Mouse (Mus musculus) stomach, embryonic 16.5 days (tissue): ENCODE data around the gene Oxtr. TPM values are rescaled to one million over a fixed set of nuclear protein-coding genes. Genes with fewer than 3 reads are reported as not detected.

Experiments
- ATAC-seq: fragments of 200-750 bp; cut with Nextera tagmentation; 2 replicates; pipeline ENCODE4 v1.8.0; 2017; ENCODE audit warnings: moderate number of reproducible peaks, moderate TSS enrichment; ENCODE audit not compliant: insufficient read depth, low FRiP score
- H3K27ac ChIP-seq: fragments of 300-500 bp; sonication (generic); 2 replicates; pipeline ENCODE4 v1.5.1; 2014; ENCODE audit warnings: low read length
- H3K27me3 ChIP-seq: fragments of 300-500 bp; sonication (generic); 2 replicates; pipeline ENCODE4 v1.6.1; 2014; ENCODE audit warnings: low read length, control low read depth, mixed read lengths; ENCODE audit not compliant: control insufficient read depth, insufficient read depth
- H3K36me3 ChIP-seq: fragments of 300-500 bp; sonication (generic); 2 replicates; pipeline ENCODE4 v1.6.1; 2014; ENCODE audit warnings: low read length; ENCODE audit not compliant: control insufficient read depth, insufficient read depth
- H3K4me1 ChIP-seq: fragments of 300-500 bp; sonication (generic); 2 replicates; pipeline ENCODE4 v1.6.1; 2014; ENCODE audit warnings: low read length, control low read depth, mixed read lengths; ENCODE audit not compliant: control insufficient read depth, insufficient read depth
- H3K4me2 ChIP-seq: fragments of 300-500 bp; sonication (generic); 2 replicates; pipeline ENCODE4 v1.6.1; 2014; ENCODE audit warnings: low read depth, low read length, mixed read lengths
- H3K4me3 ChIP-seq: fragments of 300-500 bp; sonication (generic); replicated peaks from 2 replicates; pipeline ENCODE4 v1.5.1; 2014; ENCODE audit warnings: mild to moderate bottlenecking, low read length
- H3K9ac ChIP-seq: fragments of 300-500 bp; sonication (generic); 2 replicates; pipeline ENCODE4 v1.6.1; 2014; ENCODE audit warnings: low read length
- H3K9me3 ChIP-seq: fragments of 300-500 bp; sonication (generic); replicated peaks from 2 replicates; pipeline ENCODE4 v1.6.1; 2016; ENCODE audit warnings: low read length, control low read depth; ENCODE audit not compliant: control insufficient read depth
- WGBS: fragments of 180-500 bp; shearing (Covaris S2); extraction: QIAGEN DNeasy Blood & Tissue Kit; methylation state at CpG from one replicate; pipeline ENCODE4 v1.1.7; 2014; 5-methylcytosine and 5-hydroxymethylcytosine counted together
- polyA plus RNA-seq: library from polyadenylated mRNA; unstranded; fragments of >200 nt; fragmentation: Nextera tagmentation; extraction: Ambion mirVana; gene quantifications from 2 replicates; pipeline ENCODE4 v1.2.1, GENCODE M21; 2015

Oxtr gene
- polyA plus RNA-seq, 1 experiment from 2014 or later: 0.35 TPM

DNA sequence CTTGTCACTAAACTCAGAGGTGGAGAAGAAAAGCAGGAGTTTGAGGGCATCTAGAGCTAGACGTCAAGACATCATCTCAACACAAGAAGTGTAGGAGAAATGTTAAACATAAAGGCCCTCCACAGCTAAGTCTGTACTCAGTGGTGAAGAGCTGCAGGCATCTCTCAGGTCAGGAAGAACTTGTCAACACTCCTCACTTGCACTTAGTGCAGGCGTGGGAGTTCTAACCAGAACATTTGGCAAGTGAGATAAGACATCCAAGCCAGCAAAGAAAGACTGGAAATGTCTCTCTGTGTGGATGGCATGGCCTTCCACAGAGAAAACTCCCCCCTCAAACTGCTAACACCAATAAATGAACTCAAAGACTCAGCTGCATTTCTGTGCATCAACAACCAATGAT lies 17.9 kb upstream of the Oxtr start:
- Histone ChIP-seq H3K36me3 (no peaks in the 10 kb centered on the region), H3K9me3 (no peaks in the 10 kb centered on the region), H3K4me1 (no peaks in the 10 kb centered on the region), H3K4me3 (no peak overlapping the region), H3K27me3 (no peaks in the 10 kb centered on the region), H3K4me2 (no peak overlapping the region), H3K27ac (no peak overlapping the region), H3K9ac (no peak overlapping the region)
- WGBS: 46% methylated on average over 2 of the region's 2 CpGs
- ATAC-seq: no peak

DNA sequence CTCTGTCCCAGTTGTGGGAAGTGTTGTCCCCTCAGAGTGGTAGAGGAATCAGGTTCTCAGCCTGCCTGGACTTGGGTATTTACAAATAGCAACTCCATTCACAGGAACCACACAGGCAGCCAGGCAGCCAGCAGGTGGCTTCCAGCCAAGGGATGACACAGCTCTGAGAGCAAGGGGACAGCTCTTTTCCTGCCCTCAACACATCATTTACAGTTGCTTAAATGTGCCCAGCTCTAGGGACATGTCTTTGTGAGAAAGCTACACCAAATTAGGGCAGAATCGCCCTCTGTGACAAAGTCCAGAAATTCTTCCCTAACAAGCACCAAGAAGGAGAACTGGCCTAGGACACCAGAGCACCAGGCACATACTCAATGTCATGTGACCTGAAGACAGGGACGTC lies 11.4 kb upstream of the Oxtr start:
- Histone ChIP-seq H3K4me2 (no peak overlapping the region), H3K9me3 (no peaks in the 10 kb centered on the region), H3K9ac (no peak overlapping the region), H3K27me3 (no peaks in the 10 kb centered on the region), H3K4me1 (no peaks in the 10 kb centered on the region), H3K27ac (no peak overlapping the region), H3K36me3 (no peaks in the 10 kb centered on the region), H3K4me3 (no peak overlapping the region)
- WGBS: 64% methylated on average over 2 of the region's 2 CpGs
- no peak for ATAC-seq

DNA sequence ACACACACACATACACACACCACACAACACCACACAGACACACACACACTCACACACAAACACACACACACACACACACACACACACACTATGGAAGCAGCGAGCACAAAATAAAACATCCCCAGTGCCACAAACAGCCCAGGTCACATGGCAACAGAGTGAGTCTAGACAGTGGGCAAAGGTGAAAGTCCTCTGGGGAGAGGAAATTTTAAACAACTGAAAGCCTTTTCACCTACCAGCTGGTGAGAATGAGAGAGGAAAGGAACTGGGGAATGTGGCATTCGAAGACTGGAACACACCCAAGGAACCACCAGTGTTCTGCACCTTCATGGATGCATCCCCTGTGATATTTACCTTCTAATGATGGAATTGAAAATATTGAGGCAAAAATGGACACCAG lies 9.7 kb upstream of the Oxtr start:
- Histone ChIP-seq H3K4me1 (0 out of 2 replicates have a peak, but pooled peaks cover 5% of the 10 kb centered on the region), H3K36me3 (no peaks in the 10 kb centered on the region), H3K4me3 (no peak overlapping the region), H3K9ac (no peak overlapping the region), H3K27ac (no peak overlapping the region), H3K9me3 (no peaks in the 10 kb centered on the region), H3K27me3 (no peaks in the 10 kb centered on the region), H3K4me2 (no peak overlapping the region)
- 56% methylated on average over 2 of the region's 2 CpGs for WGBS
- ATAC-seq: no peak

DNA sequence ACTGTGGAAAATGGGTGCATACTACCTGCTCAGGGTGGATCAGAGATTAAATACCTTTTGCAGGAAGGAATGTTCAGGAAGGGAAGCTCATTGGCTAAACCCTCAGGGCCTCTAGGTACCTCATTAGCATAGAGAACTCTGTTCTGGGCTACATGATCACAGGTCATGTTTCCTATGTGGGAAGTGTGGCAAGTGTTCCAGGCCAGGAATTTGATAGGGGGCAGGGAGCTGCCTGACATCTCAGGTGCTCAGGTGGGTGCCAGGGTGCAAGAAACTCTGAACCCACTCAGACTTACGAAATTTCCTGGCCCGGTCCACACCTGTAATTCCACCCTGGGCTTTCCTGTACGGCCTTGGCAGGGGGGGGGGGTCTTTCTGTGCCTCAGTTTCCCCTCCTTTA lies 9.0 kb upstream of the Oxtr start:
- no peaks in the 10 kb centered on the region for H3K27me3 ChIP-seq
- H3K9ac ChIP-seq: no peak overlapping the region
- H3K4me2 ChIP-seq: no peak overlapping the region
- no peak overlapping the region for H3K4me3 ChIP-seq
- no peak overlapping the region for H3K27ac ChIP-seq
- H3K4me1 ChIP-seq: 0 out of 2 replicates have a peak, but pooled peaks cover 7% of the 10 kb centered on the region
- no peaks in the 10 kb centered on the region for H3K9me3 ChIP-seq
- no peak for ATAC-seq
- H3K36me3 ChIP-seq: no peaks in the 10 kb centered on the region
- WGBS: 88% methylated on average over 3 of the region's 3 CpGs

DNA sequence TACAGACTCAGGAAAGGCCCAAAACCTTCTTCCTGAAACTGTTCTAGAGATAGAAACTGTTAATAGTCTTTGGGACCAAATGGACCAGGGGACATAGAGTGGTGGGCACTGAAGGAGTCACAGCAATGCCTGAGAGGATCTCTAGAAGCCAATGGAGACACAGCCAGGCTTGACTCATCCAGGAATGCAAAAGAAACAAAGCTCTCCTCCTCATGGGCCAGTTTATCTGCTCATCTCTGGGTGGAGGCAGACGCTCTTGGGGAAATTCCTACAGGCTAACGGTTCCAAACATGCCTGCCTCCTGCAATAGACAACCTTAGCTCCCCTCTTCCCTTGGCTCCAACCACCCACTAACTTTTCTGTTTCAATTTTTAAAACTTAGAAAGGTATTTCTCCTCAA lies 7.7 kb upstream of the Oxtr start:
- no peaks in the 10 kb centered on the region for H3K36me3 ChIP-seq
- H3K4me3 ChIP-seq: no peak overlapping the region
- no peak for ATAC-seq
- no peaks in the 10 kb centered on the region for H3K27me3 ChIP-seq
- no peak overlapping the region for H3K27ac ChIP-seq
- H3K9ac ChIP-seq: no peak overlapping the region
- H3K9me3 ChIP-seq: no peaks in the 10 kb centered on the region
- 0 out of 2 replicates have a peak, but pooled peaks cover 7% of the 10 kb centered on the region for H3K4me1 ChIP-seq
- no peak overlapping the region for H3K4me2 ChIP-seq
- 62% methylated on average over 2 of the region's 2 CpGs for WGBS

DNA sequence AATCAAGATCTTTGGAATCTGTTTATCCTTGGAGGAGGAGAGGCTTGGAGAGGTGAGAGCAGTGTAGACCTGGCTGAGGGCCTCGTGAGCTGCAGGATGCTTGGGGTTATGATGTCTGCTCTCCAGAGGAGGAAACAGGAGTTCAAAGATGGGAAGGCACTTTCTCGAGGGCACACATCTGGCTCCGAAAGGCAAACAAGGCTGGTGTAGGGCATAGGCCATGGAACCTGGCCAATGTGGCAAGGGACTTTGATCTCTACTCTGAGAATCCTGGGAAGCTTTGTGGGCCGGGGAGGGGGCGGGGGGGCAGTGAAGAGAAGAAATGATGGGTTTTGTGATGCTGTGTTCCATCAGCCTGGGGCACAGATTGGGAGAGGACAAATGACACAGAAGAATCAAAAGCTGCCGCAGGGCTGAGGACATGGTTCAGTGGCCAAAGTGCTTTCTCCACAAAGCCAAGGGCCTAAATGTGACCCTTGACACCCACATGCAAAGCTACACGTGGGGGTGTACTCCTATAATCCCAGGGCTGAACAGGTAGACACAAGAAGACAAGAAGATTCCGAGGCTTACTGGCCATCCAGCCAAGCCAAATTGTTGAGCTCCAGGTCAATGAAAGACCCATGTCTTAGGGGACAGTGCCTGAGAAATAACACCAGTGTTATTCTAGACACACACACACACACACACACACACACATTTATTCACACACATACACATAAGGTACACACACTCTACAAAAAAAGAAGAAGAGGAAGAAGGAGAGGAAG lies 6.7 kb upstream of the Oxtr start:
- Histone ChIP-seq H3K27ac (no peak overlapping the region), H3K9me3 (no peaks in the 10 kb centered on the region), H3K27me3 (no peaks in the 10 kb centered on the region), H3K36me3 (no peaks in the 10 kb centered on the region), H3K4me1 (0 out of 2 replicates have a peak, but pooled peaks cover 7% of the 10 kb centered on the region), H3K4me2 (no peak overlapping the region), H3K9ac (no peak overlapping the region), H3K4me3 (no peak overlapping the region)
- WGBS: 80% methylated on average over 8 of the region's 8 CpGs
- ATAC-seq: no peak

DNA sequence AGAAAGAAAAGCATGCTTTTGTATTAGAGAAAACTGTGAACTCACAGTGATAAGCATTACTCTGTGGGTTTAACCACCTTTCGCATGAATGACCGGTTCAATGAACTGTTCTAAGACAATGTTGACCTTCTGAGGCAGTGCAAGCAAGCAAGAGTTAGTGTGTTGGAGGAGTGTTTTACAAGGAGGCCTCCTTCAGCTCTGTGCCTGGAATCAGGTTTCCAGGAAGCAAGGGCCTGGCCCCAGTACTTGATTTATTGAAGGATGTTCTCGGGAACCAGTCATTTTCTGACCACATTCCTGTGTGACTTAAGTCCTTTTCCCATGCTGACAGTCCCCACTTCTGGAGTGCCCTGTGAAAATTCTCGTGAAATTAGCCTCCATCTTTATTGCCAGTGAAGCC lies 5.5 kb upstream of the Oxtr start:
- Histone ChIP-seq H3K4me3 (no peak overlapping the region), H3K4me1 (0 out of 2 replicates have a peak, but pooled peaks cover 7% of the 10 kb centered on the region), H3K4me2 (no peak overlapping the region), H3K9ac (no peak overlapping the region), H3K27ac (no peak overlapping the region), H3K27me3 (peaks cover 5% of the 10 kb centered on the region), H3K9me3 (no peaks in the 10 kb centered on the region), H3K36me3 (no peaks in the 10 kb centered on the region)
- 42% methylated on average over 4 of the region's 4 CpGs for WGBS
- peak; percentile 64; the same call in 1 of the 2 replicates for ATAC-seq

DNA sequence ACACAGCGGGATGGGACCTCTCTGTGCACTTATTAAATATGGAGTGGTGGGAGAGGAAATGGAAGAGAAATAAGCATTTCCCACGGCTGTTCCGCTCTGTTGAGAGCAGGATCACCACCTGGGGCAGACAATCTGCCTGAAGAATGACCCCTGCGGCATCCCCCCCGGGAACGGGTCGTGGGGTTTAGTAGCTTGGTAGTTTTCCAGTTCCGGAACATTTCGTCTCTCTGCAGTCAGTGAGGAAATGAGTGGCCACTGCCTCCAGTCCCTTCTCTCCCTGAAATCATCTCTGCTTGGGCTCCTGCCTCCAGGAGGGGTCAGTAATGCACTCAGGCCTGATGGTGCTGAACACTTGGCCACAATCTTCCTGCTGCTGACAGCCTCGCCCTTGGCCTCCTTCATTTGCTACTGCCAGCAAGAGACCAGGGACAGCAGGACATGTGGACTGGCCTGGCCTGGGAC lies 4.9 kb upstream of the Oxtr start:
- 64% methylated on average over 10 of the region's 10 CpGs for WGBS
- no peak overlapping the region for H3K4me2 ChIP-seq
- H3K27me3 ChIP-seq: peaks cover 11% of the 10 kb centered on the region
- no peak overlapping the region for H3K4me3 ChIP-seq
- no peaks in the 10 kb centered on the region for H3K9me3 ChIP-seq
- H3K4me1 ChIP-seq: peaks cover 12% of the 10 kb centered on the region; the same call in 1 of the 2 replicates
- peak; percentile 2; the same call in 1 of the 2 replicates for ATAC-seq
- H3K27ac ChIP-seq: peak overlapping the region; percentile 23; the same call in 1 of the 2 replicates
- H3K9ac ChIP-seq: no peak overlapping the region
- H3K36me3 ChIP-seq: no peaks in the 10 kb centered on the region

DNA sequence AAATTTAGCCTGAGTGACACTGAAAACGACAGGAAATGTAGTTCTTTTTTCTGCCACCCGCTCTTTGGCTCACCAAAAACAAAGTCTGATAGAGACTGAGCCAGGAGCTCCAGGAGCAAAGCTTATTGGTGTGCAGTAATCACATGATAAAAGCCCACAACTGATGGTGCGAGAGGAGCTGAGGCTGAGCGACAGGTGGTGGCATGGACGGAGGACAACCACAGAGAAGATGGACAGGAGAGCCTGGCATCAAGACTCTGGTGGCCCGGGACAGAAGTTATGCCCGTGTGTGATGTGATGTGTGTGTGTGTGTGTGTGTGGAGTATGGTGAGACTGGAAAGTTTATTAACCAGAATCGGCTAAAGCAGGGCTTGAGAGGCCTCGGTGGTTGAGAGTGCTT lies 3.6 kb upstream of the Oxtr start:
- Histone ChIP-seq H3K4me2 (no peak overlapping the region), H3K9me3 (no peaks in the 10 kb centered on the region), H3K27ac (no peak overlapping the region), H3K27me3 (peaks cover 23% of the 10 kb centered on the region), H3K9ac (no peak overlapping the region), H3K4me3 (no peak overlapping the region), H3K36me3 (no peaks in the 10 kb centered on the region), H3K4me1 (peaks cover 21% of the 10 kb centered on the region)
- ATAC-seq: no peak
- WGBS: 90% methylated on average over 9 of the region's 9 CpGs
